24 mouse cellular contexts compared by ENCODE assay signal in genomic region chr4:31698506-31698782, GRCm38 (mm10).
A peak's percentile ranks its signal among the peaks of the same experiment; 100 is the strongest.
DNase-seq lines count a peak whose midpoint lies in the region; ATAC-seq and TF ChIP-seq lines count a peak whose summit lies in the region.
"Had no signal": no experiment of that assay in that cellular context is flagged by ENCODE, and none has a peak within 500 bp of the region (broad histone marks: within the 10 kb centered on the region; RNA-seq: fewer than 3 reads in every experiment).

No protein-coding gene starts in this region.

- no peak overlapping the region for H3K4me2 ChIP-seq in kidney, embryonic 15.5 days
- no peak overlapping the region for H3K4me2 ChIP-seq in stomach, embryonic 14.5 days (replicated peaks; ENCODE audit: low read depth, low read length)
- no peak overlapping the region for H3K4me2 ChIP-seq in stomach, postnatal 0 days (replicated peaks; ENCODE audit: low read depth)
- H3K4me2 ChIP-seq in limb, embryonic 11.5 days (ENCODE audit: low read depth, severe bottlenecking), result no peak overlapping the region
- H3K4me2 ChIP-seq: embryonic facial prominence, embryonic 15.5 days; forebrain, embryonic 13.5 days; heart, embryonic 13.5 days; liver, embryonic 15.5 days; midbrain, embryonic 11.5 days had no signal

- ATAC-seq in kidney, embryonic 15.5 days (replicated peaks; ENCODE audit: low FRiP score), result peak; percentile 69
- no peak for ATAC-seq in stomach, embryonic 14.5 days (ENCODE audit: insufficient number of reproducible peaks, insufficient read depth, low FRiP score, low read depth)
- no peak for ATAC-seq in stomach, postnatal 0 days (ENCODE audit: low FRiP score, low TSS enrichment)
- ATAC-seq in limb, embryonic 11.5 days (ENCODE audit: insufficient number of reproducible peaks, low FRiP score, low TSS enrichment, low read depth), result peak; percentile 52; the same call in 1 of the 2 replicates
- ATAC-seq: forebrain, embryonic 13.5 days; hindbrain, embryonic 16.5 days; midbrain, embryonic 16.5 days had no signal

- no peak overlapping the region for H3K9ac ChIP-seq in kidney, embryonic 15.5 days
- no peak overlapping the region for H3K9ac ChIP-seq in stomach, embryonic 14.5 days (replicated peaks; ENCODE audit: low read depth, low read length)
- no peak overlapping the region for H3K9ac ChIP-seq in stomach, postnatal 0 days (ENCODE audit: low read length)
- no peak overlapping the region for H3K9ac ChIP-seq in limb, embryonic 11.5 days (ENCODE audit: low read length)
- H3K9ac ChIP-seq: embryonic facial prominence, embryonic 15.5 days; forebrain, embryonic 13.5 days; heart, embryonic 13.5 days; liver, embryonic 15.5 days had no signal

- no peak for DNase-seq in kidney, postnatal 14 days
- no peak for DNase-seq in stomach, postnatal 0 days (ENCODE audit: low spot score)
- peak; percentile 43 for DNase-seq in limb, embryonic 11.5 days (ENCODE audit: low spot score)
- no peak for DNase-seq in ovary, postnatal 14 days (ENCODE audit: low spot score)
- DNase-seq: adrenal gland, adult 2 months; adrenal gland, postnatal 36 days; B cell, adult 2 months; cerebellum, adult 18-20 months; cerebellum, postnatal 10 days; gastrocnemius, postnatal 10 days; heart, postnatal 10 days; kidney, adult 11 months; lung, postnatal 36 days; right cerebral cortex, postnatal 4 days; thymus, postnatal 4 days had no signal

- no peaks in the 10 kb centered on the region for H3K27me3 ChIP-seq in kidney, embryonic 15.5 days
- H3K27me3 ChIP-seq in stomach, embryonic 14.5 days (ENCODE audit: control insufficient read depth, insufficient read depth, low read length), result no peaks in the 10 kb centered on the region
- no peaks in the 10 kb centered on the region for H3K27me3 ChIP-seq in stomach, postnatal 0 days (ENCODE audit: control insufficient read depth, insufficient read depth, low read length)
- no peaks in the 10 kb centered on the region for H3K27me3 ChIP-seq in limb, embryonic 11.5 days (ENCODE audit: control insufficient read depth, insufficient read depth, low read length)
- H3K27me3 ChIP-seq: embryonic facial prominence, embryonic 15.5 days; forebrain, embryonic 13.5 days; heart, embryonic 13.5 days; liver, embryonic 15.5 days had no signal

- H3K36me3 ChIP-seq in kidney, embryonic 15.5 days, result no peaks in the 10 kb centered on the region
- H3K36me3 ChIP-seq in stomach, embryonic 14.5 days (ENCODE audit: control insufficient read depth, insufficient read depth, low read length), result no peaks in the 10 kb centered on the region
- H3K36me3 ChIP-seq in stomach, postnatal 0 days (ENCODE audit: control insufficient read depth, insufficient read depth, low read length), result no peaks in the 10 kb centered on the region
- no peaks in the 10 kb centered on the region for H3K36me3 ChIP-seq in limb, embryonic 11.5 days (ENCODE audit: control insufficient read depth, insufficient read depth, low read length)
- H3K36me3 ChIP-seq: embryonic facial prominence, embryonic 15.5 days; heart, embryonic 13.5 days; liver, embryonic 15.5 days had no signal

- WGBS in kidney, embryonic 15.5 days, result 44% methylated on average over 4 of the region's 4 CpGs
- 32% methylated on average over 4 of the region's 4 CpGs for WGBS in stomach, embryonic 14.5 days
- WGBS in stomach, postnatal 0 days, result 37% methylated on average over 4 of the region's 4 CpGs
- 53% methylated on average over 4 of the region's 4 CpGs for WGBS in limb, embryonic 11.5 days

- no peak for TF ChIP-seq CTCF in stomach, postnatal 0 days (IDR thresholded peaks at IDR 0.05; ENCODE audit: low read depth)

- H3K27ac ChIP-seq in kidney, embryonic 15.5 days, result peak overlapping the region; percentile 86
- peak overlapping the region; percentile 66; the same call in 1 of the 2 replicates for H3K27ac ChIP-seq in stomach, embryonic 14.5 days (ENCODE audit: low read length)
- H3K27ac ChIP-seq in stomach, postnatal 0 days (replicated peaks), result no peak overlapping the region
- 0 out of 2 replicates have a peak overlapping the region, but pooled peaks have one; percentile 22 for H3K27ac ChIP-seq in limb, embryonic 11.5 days (replicated peaks; ENCODE audit: low read depth, low read length)
- H3K27ac ChIP-seq: embryonic facial prominence, embryonic 15.5 days; forebrain, embryonic 13.5 days; heart, embryonic 13.5 days; liver, embryonic 15.5 days had no signal

- no peak overlapping the region for H3K4me3 ChIP-seq in kidney, embryonic 15.5 days (replicated peaks)
- H3K4me3 ChIP-seq in stomach, embryonic 14.5 days (ENCODE audit: low read depth, low read length), result no peak overlapping the region
- no peak overlapping the region for H3K4me3 ChIP-seq in stomach, postnatal 0 days (ENCODE audit: low read depth, low read length)
- H3K4me3 ChIP-seq in limb, embryonic 11.5 days (ENCODE audit: low read depth, low read length), result no peak overlapping the region
- H3K4me3 ChIP-seq: embryonic facial prominence, embryonic 15.5 days; forebrain, embryonic 13.5 days; heart, embryonic 13.5 days; liver, embryonic 15.5 days had no signal

- H3K9me3 ChIP-seq in kidney, embryonic 15.5 days (replicated peaks), result no peaks in the 10 kb centered on the region
- H3K9me3 ChIP-seq in stomach, embryonic 14.5 days (ENCODE audit: control insufficient read depth, low read depth, low read length), result no peaks in the 10 kb centered on the region
- H3K9me3 ChIP-seq in stomach, postnatal 0 days (ENCODE audit: control insufficient read depth, low read length), result no peaks in the 10 kb centered on the region
- H3K9me3 ChIP-seq in limb, embryonic 11.5 days (ENCODE audit: control insufficient read depth, low read length), result no peaks in the 10 kb centered on the region
- H3K9me3 ChIP-seq: embryonic facial prominence, embryonic 15.5 days; forebrain, embryonic 13.5 days; heart, embryonic 13.5 days; liver, embryonic 15.5 days had no signal

- TF ChIP-seq EP300 in stomach, postnatal 0 days (optimal IDR thresholded peaks at IDR 0.05), result no peak

- peaks cover 9% of the 10 kb centered on the region for H3K4me1 ChIP-seq in kidney, embryonic 15.5 days
- H3K4me1 ChIP-seq in stomach, embryonic 14.5 days (ENCODE audit: control insufficient read depth, insufficient read depth, low read length), result no peaks in the 10 kb centered on the region
- H3K4me1 ChIP-seq in stomach, postnatal 0 days (replicated peaks; ENCODE audit: control insufficient read depth, insufficient read depth), result no peaks in the 10 kb centered on the region
- H3K4me1 ChIP-seq in limb, embryonic 11.5 days (ENCODE audit: control insufficient read depth, insufficient read depth, low read length), result no peaks in the 10 kb centered on the region
- H3K4me1 ChIP-seq: embryonic facial prominence, embryonic 15.5 days; forebrain, embryonic 13.5 days; heart, embryonic 13.5 days; liver, embryonic 15.5 days had no signal

Comparison
In these comparisons a context has a peak if more than half of its experiments do, and no peak if none do; other contexts are left out.
1. ATAC-seq: peak in kidney, embryonic 15.5 days (single experiment) and limb, embryonic 11.5 days (single experiment); none in stomach, embryonic 14.5 days (single experiment) and stomach, postnatal 0 days (single experiment).